Mouse (Mus musculus): Measurements from ENCODE around the gene Gprin2. TPM values are rescaled to one million over a fixed set of nuclear protein-coding genes. Genes with fewer than 3 reads are reported as not detected.

Gprin2 gene
- polyA plus RNA-seq, 1 experiment from 2014 or later, result 0.27 TPM

DNA sequence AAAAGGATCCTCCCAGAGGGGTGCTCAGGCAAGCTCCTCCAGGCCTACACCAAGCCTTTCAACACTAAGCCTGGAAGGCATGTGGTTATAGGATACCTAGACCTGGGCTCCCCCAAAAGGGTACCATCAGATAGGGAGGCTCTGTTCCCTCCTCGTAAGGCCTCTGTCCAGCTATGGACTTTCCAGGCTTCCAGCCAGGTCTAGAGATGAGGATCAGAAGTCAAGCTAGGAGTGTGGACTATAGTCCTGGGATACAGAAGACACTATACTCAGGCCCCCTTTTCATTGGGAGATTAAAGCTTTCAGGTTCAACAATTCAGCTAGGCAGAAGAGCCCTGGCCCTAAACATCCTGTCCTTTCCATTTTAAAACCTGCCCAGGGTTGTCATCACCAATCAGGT is 18.4 kb downstream of the Gprin2 start:
- Histone ChIP-seq H3K4me2 (ENCODE audit: low read depth, low read length) (no peak overlapping the region), H3K36me3 (ENCODE audit: control insufficient read depth, insufficient read depth, low read length) (no peaks in the 10 kb centered on the region), H3K27me3 (replicated peaks; ENCODE audit: control insufficient read depth, insufficient read depth, low read length) (no peaks in the 10 kb centered on the region), H3K27ac (ENCODE audit: low read length) (no peak overlapping the region), H3K4me1 (ENCODE audit: control insufficient read depth, insufficient read depth, low read length) (no peaks in the 10 kb centered on the region), H3K9me3 (ENCODE audit: control insufficient read depth, low read length) (no peaks in the 10 kb centered on the region; the same call in 1 of the 2 replicates), H3K4me3 (ENCODE audit: low read length) (no peak overlapping the region), H3K9ac (ENCODE audit: low read depth, low read length) (no peak overlapping the region)
- no peak for ATAC-seq
- WGBS, result 89% methylated on average over 1 of the region's 1 CpGs

DNA sequence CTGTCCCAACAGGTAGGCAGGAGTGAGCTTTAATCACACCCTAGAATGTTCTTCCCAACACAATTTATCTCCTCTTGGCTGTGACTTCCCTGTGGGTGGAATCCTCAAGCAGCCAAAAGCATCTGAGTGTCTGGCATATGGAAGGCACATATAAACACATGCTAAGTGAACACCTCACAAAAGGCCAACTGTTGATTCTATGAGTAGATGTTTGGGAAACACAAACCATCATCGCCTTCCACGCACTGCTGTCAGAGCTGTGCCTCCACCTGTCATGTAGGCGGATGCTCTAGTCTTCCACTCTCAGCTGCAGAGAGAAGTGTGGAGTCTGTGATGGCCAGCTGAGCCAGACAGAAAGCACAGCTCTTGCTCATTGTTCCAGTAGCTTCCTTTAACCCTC is 22.1 kb downstream of the Gprin2 start:
- H3K27ac ChIP-seq (ENCODE audit: low read length), result no peak overlapping the region
- no peaks in the 10 kb centered on the region for H3K27me3 ChIP-seq (replicated peaks; ENCODE audit: control insufficient read depth, insufficient read depth, low read length)
- H3K36me3 ChIP-seq (ENCODE audit: control insufficient read depth, insufficient read depth, low read length), result no peaks in the 10 kb centered on the region
- H3K4me3 ChIP-seq (ENCODE audit: low read length), result no peak overlapping the region
- ATAC-seq, result no peak
- H3K4me2 ChIP-seq (ENCODE audit: low read depth, low read length), result no peak overlapping the region
- H3K9me3 ChIP-seq (ENCODE audit: control insufficient read depth, low read length), result no peaks in the 10 kb centered on the region; the same call in 1 of the 2 replicates
- no peaks in the 10 kb centered on the region for H3K4me1 ChIP-seq (ENCODE audit: control insufficient read depth, insufficient read depth, low read length)
- no peak overlapping the region for H3K9ac ChIP-seq (ENCODE audit: low read depth, low read length)
- 85% methylated on average over 3 of the region's 3 CpGs for WGBS

DNA sequence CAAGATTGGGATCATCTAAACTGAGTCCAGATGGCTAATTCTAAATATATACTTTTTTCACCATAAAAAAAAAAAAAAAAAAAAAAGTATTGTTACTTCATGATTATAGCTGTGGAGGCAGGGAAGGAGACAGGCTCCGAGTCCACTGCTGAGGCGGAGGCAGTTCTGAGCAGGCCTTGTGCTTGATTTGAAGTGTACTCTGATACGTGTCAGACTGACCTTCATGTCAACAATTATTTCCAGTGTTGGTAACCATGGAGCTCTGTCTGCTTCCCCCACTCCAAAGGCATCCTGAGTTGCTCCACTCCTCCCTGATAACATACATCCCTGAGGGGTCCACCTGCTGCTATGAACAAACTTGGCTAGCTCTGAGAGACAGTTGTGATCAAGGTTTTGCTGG is 30.3 kb downstream of the Gprin2 start:
- Histone ChIP-seq H3K4me1 (ENCODE audit: control insufficient read depth, insufficient read depth, low read length) (no peaks in the 10 kb centered on the region), H3K27me3 (replicated peaks; ENCODE audit: control insufficient read depth, insufficient read depth, low read length) (no peaks in the 10 kb centered on the region), H3K27ac (ENCODE audit: low read length) (no peak overlapping the region), H3K4me3 (ENCODE audit: low read length) (no peak overlapping the region), H3K9me3 (ENCODE audit: control insufficient read depth, low read length) (no peaks in the 10 kb centered on the region), H3K9ac (ENCODE audit: low read depth, low read length) (no peak overlapping the region), H3K4me2 (ENCODE audit: low read depth, low read length) (no peak overlapping the region), H3K36me3 (ENCODE audit: control insufficient read depth, insufficient read depth, low read length) (no peaks in the 10 kb centered on the region)
- ATAC-seq, result no peak
- WGBS, result 80% methylated on average over 3 of the region's 3 CpGs

DNA sequence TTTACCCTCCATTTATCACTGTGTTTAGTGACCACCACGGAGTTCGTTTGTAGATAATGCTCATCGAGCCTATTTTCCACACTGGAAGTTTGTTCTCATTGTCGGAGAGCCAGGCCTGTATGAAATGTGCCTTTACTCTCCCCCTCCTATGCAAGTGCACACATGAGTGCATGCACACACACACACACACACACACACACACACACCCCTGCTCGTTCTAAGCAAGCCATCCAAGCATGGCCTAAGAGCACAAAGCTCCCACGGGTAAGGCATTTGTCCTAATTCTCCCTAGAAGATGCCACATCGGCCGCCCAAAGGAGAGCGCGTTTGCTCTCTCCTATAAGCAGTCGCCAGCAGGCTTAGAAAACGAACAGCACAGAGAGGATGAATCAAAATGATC is 45.7 kb downstream of the Gprin2 start:
- no peaks in the 10 kb centered on the region for H3K27me3 ChIP-seq (replicated peaks; ENCODE audit: control insufficient read depth, insufficient read depth, low read length)
- no peaks in the 10 kb centered on the region for H3K9me3 ChIP-seq (ENCODE audit: control insufficient read depth, low read length)
- 0 out of 2 replicates have a peak, but pooled peaks cover 3% of the 10 kb centered on the region for H3K4me1 ChIP-seq (ENCODE audit: control insufficient read depth, insufficient read depth, low read length)
- no peak overlapping the region for H3K9ac ChIP-seq (ENCODE audit: low read depth, low read length)
- no peak overlapping the region for H3K4me2 ChIP-seq (ENCODE audit: low read depth, low read length)
- no peak overlapping the region for H3K4me3 ChIP-seq (ENCODE audit: low read length)
- ATAC-seq, result no peak
- no peaks in the 10 kb centered on the region for H3K36me3 ChIP-seq (ENCODE audit: control insufficient read depth, insufficient read depth, low read length)
- WGBS, result 69% methylated on average over 12 of the region's 12 CpGs
- no peak overlapping the region for H3K27ac ChIP-seq (ENCODE audit: low read length)

DNA sequence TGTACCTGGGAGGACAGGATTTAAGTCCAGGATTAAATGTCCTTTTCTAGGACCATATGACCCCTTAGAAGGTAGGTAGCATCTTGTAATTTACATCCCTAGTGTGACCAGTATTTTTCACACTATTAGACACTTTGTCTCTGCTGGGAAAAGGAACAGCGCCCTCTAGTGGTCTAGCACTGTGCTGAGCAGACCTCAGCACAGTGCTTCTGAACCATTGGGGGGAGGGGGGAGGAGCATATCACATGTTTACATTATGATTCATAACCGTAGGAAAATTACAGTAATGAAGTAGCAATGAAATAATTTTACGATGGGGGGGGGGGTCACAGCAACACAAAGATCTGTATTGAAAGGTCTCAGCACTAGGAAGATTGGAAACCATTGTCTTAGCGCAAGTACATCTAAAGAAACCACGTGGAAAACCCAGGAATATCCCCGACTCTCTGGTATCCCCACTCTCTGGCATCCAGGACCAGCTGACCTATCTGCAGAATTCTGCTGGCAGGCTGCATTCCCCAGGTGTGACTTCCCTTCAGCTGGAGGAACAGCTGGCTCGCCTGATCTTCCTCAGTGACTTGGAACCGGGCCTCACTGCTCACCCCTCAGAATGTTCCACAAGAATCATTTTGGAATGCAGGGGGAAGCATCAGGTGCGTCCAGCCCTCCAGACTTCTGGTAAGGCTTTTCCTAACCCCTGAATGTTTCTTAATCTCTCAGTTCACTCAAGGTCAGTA is 46.7 kb downstream of the Gprin2 start:
- WGBS, result 55% methylated on average over 9 of the region's 9 CpGs
- no peaks in the 10 kb centered on the region for H3K9me3 ChIP-seq (ENCODE audit: control insufficient read depth, low read length)
- H3K27me3 ChIP-seq (replicated peaks; ENCODE audit: control insufficient read depth, insufficient read depth, low read length), result no peaks in the 10 kb centered on the region
- H3K27ac ChIP-seq (ENCODE audit: low read length), result no peak overlapping the region
- H3K9ac ChIP-seq (ENCODE audit: low read depth, low read length), result no peak overlapping the region
- H3K4me1 ChIP-seq (ENCODE audit: control insufficient read depth, insufficient read depth, low read length), result 0 out of 2 replicates have a peak, but pooled peaks cover 3% of the 10 kb centered on the region
- no peak overlapping the region for H3K4me2 ChIP-seq (ENCODE audit: low read depth, low read length)
- H3K36me3 ChIP-seq (ENCODE audit: control insufficient read depth, insufficient read depth, low read length), result no peaks in the 10 kb centered on the region
- H3K4me3 ChIP-seq (ENCODE audit: low read length), result no peak overlapping the region
- peak; percentile 49; the same call in 1 of the 2 replicates for ATAC-seq

DNA sequence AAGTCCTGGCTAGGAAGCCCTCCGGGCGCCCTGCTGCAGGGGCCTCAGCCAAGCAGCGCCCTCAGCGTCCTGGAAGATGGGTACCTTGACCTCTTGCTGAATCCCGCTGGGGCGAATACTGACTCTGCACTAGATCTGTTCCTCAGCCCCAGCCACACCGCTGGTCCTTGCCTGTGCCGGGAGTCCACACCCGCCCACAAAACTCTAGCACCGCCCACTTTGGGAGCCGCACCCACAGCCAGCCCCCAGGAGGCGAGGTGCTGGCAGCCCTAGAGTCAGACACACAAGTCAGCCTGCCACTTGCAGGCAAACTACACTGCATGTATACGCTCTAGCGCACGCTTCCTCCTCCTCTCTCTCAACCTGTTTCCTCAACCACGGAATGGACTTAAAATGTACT is 49.1 kb downstream of the Gprin2 start, which contains the start of gene Npy4r:
Gene Npy4r (minus strand): TSS at position 148 of the 400 bp plus-strand sequence.
- Histone ChIP-seq H3K4me2 (ENCODE audit: low read depth, low read length) (peak within 1 kb of the TSS; percentile 44), H3K27me3 (replicated peaks; ENCODE audit: control insufficient read depth, insufficient read depth, low read length) (no peaks in the 10 kb centered on the region), H3K36me3 (ENCODE audit: control insufficient read depth, insufficient read depth, low read length) (no peaks in the 10 kb centered on the region), H3K27ac (ENCODE audit: low read length) (no peak within 1 kb of the TSS), H3K4me3 (ENCODE audit: low read length) (peak within 1 kb of the TSS; percentile 17; the same call in 1 of the 2 replicates), H3K4me1 (ENCODE audit: control insufficient read depth, insufficient read depth, low read length) (0 out of 2 replicates have a peak, but pooled peaks cover 3% of the 10 kb centered on the region), H3K9me3 (ENCODE audit: control insufficient read depth, low read length) (no peaks in the 10 kb centered on the region), H3K9ac (ENCODE audit: low read depth, low read length) (peak within 1 kb of the TSS; percentile 36)
- ATAC-seq, result peak; percentile 93
- 10% methylated on average over 16 of the region's 16 CpGs for WGBS

DNA sequence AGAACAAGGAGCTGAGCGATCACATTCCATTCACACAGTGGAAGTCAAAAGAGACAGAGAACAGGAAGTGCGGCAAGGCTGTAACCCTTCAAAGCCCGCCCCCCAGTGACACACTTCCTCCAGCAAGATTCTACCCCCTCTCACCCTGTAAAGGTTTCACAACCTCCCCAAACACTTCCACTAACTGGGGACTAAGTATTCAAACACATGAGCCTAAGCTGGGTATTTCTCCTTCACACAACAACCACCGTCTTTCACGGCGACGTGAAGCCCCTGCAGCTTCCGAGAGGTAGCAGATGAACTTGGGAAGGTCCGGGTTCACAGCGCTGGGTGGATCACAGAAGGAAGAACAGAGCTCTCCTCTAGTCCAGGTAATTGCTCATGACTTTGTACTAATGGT is 58.5 kb downstream of the Gprin2 start:
- Histone ChIP-seq H3K27ac (ENCODE audit: low read length) (no peak overlapping the region), H3K4me2 (ENCODE audit: low read depth, low read length) (no peak overlapping the region), H3K36me3 (ENCODE audit: control insufficient read depth, insufficient read depth, low read length) (no peaks in the 10 kb centered on the region), H3K27me3 (replicated peaks; ENCODE audit: control insufficient read depth, insufficient read depth, low read length) (no peaks in the 10 kb centered on the region), H3K9ac (ENCODE audit: low read depth, low read length) (no peak overlapping the region), H3K4me1 (ENCODE audit: control insufficient read depth, insufficient read depth, low read length) (no peaks in the 10 kb centered on the region), H3K9me3 (ENCODE audit: control insufficient read depth, low read length) (no peaks in the 10 kb centered on the region), H3K4me3 (ENCODE audit: low read length) (no peak overlapping the region)
- no peak for ATAC-seq
- WGBS, result 92% methylated on average over 10 of the region's 10 CpGs

DNA sequence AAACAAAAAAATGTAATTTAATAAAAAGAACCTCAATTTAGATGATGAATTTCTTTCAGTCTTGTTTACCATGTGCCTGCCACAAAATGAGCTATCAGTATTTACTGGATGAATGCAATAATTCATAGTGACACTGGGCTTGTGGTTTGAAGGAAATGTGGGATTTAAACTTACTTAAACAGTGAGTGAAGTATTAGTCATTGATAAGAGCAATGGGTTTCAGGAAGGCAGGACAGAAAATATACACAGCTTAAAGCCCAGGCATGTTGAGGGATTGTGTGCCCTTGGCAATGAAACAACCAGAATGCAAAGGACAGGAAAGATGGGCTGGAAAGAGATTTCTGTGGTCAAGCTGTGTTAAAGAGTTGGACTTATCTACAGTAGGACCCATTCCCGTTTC is 59.1 kb downstream of the Gprin2 start:
- no peak overlapping the region for H3K4me3 ChIP-seq (ENCODE audit: low read length)
- H3K27me3 ChIP-seq (replicated peaks; ENCODE audit: control insufficient read depth, insufficient read depth, low read length), result no peaks in the 10 kb centered on the region
- H3K4me2 ChIP-seq (ENCODE audit: low read depth, low read length), result no peak overlapping the region
- no peaks in the 10 kb centered on the region for H3K36me3 ChIP-seq (ENCODE audit: control insufficient read depth, insufficient read depth, low read length)
- H3K4me1 ChIP-seq (ENCODE audit: control insufficient read depth, insufficient read depth, low read length), result no peaks in the 10 kb centered on the region
- no peak for ATAC-seq
- 79% methylated on average over 1 of the region's 1 CpGs for WGBS
- no peak overlapping the region for H3K27ac ChIP-seq (ENCODE audit: low read length)
- no peaks in the 10 kb centered on the region for H3K9me3 ChIP-seq (ENCODE audit: control insufficient read depth, low read length)
- no peak overlapping the region for H3K9ac ChIP-seq (ENCODE audit: low read depth, low read length)

DNA sequence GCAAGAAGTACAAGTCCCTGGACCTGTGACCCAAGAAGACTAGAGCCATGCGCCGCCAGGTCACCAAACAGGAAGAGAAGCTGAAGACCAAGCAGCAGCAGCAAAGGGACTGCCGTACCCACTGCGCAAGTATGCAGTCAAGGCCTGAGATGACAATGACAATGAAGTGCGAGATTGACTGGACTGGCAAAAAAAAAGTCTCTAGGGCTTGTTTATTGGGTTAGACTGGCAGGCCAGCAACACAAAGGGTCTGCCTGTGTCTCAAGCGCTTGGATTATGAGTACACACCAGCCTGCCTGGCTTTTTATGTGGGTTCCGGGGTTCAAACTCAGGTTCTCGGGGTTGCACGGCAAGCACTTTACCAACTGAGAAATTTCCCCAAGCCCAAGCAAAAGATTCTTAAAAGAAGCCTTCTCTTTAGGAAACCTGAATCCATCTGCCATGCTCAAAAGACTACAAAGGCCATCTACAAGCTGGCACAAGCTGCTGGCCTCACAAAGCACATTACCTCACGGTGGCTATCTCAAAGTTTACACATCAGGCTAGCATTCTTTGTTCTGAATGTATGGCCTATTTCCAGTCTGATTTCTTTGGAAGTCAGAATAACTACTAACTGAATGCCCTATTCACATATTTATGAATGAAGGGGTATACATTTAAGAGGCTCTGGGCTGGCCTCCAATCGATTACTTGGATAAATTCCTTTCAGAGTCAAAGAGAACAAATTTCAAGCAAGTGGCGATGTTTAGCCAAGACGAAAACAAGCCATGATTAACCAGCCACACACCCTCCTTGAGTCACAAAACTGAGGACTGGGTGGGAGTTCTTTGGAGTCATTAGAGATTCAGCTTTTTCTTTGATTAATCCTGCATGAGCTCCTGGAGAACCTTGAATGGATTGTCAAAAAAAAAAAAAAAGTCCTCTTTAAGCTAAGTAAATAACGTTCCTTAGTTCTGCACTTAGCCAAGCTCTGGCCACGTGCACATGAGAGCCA is 61.5 kb downstream of the Gprin2 start:
- 77% methylated on average over 15 of the region's 15 CpGs for WGBS

More for the DNA sequence above, 61.5 kb downstream of the Gprin2 start:
- no peak overlapping the region for H3K9ac ChIP-seq (ENCODE audit: low read depth, low read length)
- H3K9me3 ChIP-seq (ENCODE audit: control insufficient read depth, low read length), result no peaks in the 10 kb centered on the region
- H3K27ac ChIP-seq (ENCODE audit: low read length), result no peak overlapping the region
- H3K4me3 ChIP-seq (ENCODE audit: low read length), result no peak overlapping the region
- no peak overlapping the region for H3K4me2 ChIP-seq (ENCODE audit: low read depth, low read length)
- no peak for ATAC-seq
- H3K36me3 ChIP-seq (ENCODE audit: control insufficient read depth, insufficient read depth, low read length), result no peaks in the 10 kb centered on the region
- H3K27me3 ChIP-seq (replicated peaks; ENCODE audit: control insufficient read depth, insufficient read depth, low read length), result no peaks in the 10 kb centered on the region
- H3K4me1 ChIP-seq (ENCODE audit: control insufficient read depth, insufficient read depth, low read length), result no peaks in the 10 kb centered on the region
